Mouse (Mus musculus): Measurements from ENCODE around the gene Doc2a. TPM values are rescaled to one million over a fixed set of nuclear protein-coding genes. Genes with fewer than 3 reads are reported as not detected.

The Doc2a gene
- polyA plus RNA-seq (2014; fragmentation: Nextera tagmentation; extraction: Ambion mirVana) = 0.33 and 0.80 TPM in 2 replicates

- no peaks in the 10 kb centered on the region for H3K4me1 ChIP-seq (ENCODE audit: insufficient read depth)
- H3K4me3 ChIP-seq (ENCODE audit: low read depth, low read length) = peak within 1 kb of the TSS; percentile 52
- H3K36me3 ChIP-seq (ENCODE audit: insufficient read depth) = peaks cover 5% of the 10 kb centered on the region
- no peak for TF ChIP-seq CTCF (IDR thresholded peaks at IDR 0.05; ENCODE audit: low read depth)
- H3K27me3 ChIP-seq (ENCODE audit: insufficient read depth, low read length) = peaks cover 32% of the 10 kb centered on the region
- WGBS = 15% methylated on average over 4 of the region's 4 CpGs
- ATAC-seq (ENCODE audit: insufficient read depth) = peak; percentile 9; the same call in 1 of the 2 replicates
- H3K27ac ChIP-seq (ENCODE audit: low read depth) = no peak within 1 kb of the TSS
- H3K4me2 ChIP-seq = peak within 1 kb of the TSS; percentile 96
- peak within 1 kb of the TSS; percentile 57 for H3K9ac ChIP-seq
- H3K9me3 ChIP-seq (ENCODE audit: low read depth, low read length) = no peaks in the 10 kb centered on the region
- DNase-seq = no peak
Measured at GRCm38 (mm10) chr7:126847116-126847420, at the start of gene Doc2a. Gene Doc2a, plus strand, starts transcription at chr7:126847416.

GRCm38 (mm10) chr7:126798127-126799049 is 48.8 kb upstream of the Doc2a start:
- peaks cover 5% of the 10 kb centered on the region for H3K4me1 ChIP-seq (ENCODE audit: insufficient read depth)
- no peaks in the 10 kb centered on the region for H3K9me3 ChIP-seq (ENCODE audit: low read depth, low read length)
- H3K4me2 ChIP-seq = peak overlapping the region; percentile 95
- H3K9ac ChIP-seq = peak overlapping the region; percentile 92
- WGBS = under 1% methylated on average over 40 of the region's 40 CpGs
- DNase-seq = peak; percentile 48
- no peak for ATAC-seq (ENCODE audit: insufficient read depth)
- H3K27me3 ChIP-seq (ENCODE audit: insufficient read depth, low read length) = no peaks in the 10 kb centered on the region
- peak overlapping the region; percentile 98 for H3K27ac ChIP-seq (ENCODE audit: low read depth)
- no peak for TF ChIP-seq CTCF (IDR thresholded peaks at IDR 0.05; ENCODE audit: low read depth)
- peaks cover 39% of the 10 kb centered on the region for H3K36me3 ChIP-seq (ENCODE audit: insufficient read depth)
- H3K4me3 ChIP-seq (ENCODE audit: low read depth, low read length) = peak overlapping the region; percentile 89

- peak overlapping the region; percentile 92 for H3K9ac ChIP-seq
- H3K9me3 ChIP-seq (ENCODE audit: low read depth, low read length) = no peaks in the 10 kb centered on the region
- H3K4me2 ChIP-seq = peak overlapping the region; percentile 95
- no peak; the same call in 1 of the 2 replicates for TF ChIP-seq CTCF (IDR thresholded peaks at IDR 0.05; ENCODE audit: low read depth)
- WGBS = under 1% methylated on average over 35 of the region's 36 CpGs
- peak overlapping the region; percentile 89 for H3K4me3 ChIP-seq (ENCODE audit: low read depth, low read length)
- no peaks in the 10 kb centered on the region for H3K27me3 ChIP-seq (ENCODE audit: insufficient read depth, low read length)
- peak overlapping the region; percentile 98 for H3K27ac ChIP-seq (ENCODE audit: low read depth)
- ATAC-seq (ENCODE audit: insufficient read depth) (peak; percentile 96), DNase-seq (peak; percentile 99)
- peaks cover 5% of the 10 kb centered on the region for H3K4me1 ChIP-seq (ENCODE audit: insufficient read depth)
- H3K36me3 ChIP-seq (ENCODE audit: insufficient read depth) = peaks cover 45% of the 10 kb centered on the region
Measured at GRCm38 (mm10) chr7:126799050-126799467, 48.2 kb upstream of the Doc2a start.

GRCm38 (mm10) chr7:126799468-126800268 is 47.5 kb upstream of the Doc2a start:
- ATAC-seq (ENCODE audit: insufficient read depth) = peak; percentile 92
- Histone ChIP-seq H3K4me3 (ENCODE audit: low read depth, low read length) (peak overlapping the region; percentile 89), H3K9ac (peak overlapping the region; percentile 64), H3K27ac (ENCODE audit: low read depth) (peak overlapping the region; percentile 98), H3K36me3 (ENCODE audit: insufficient read depth) (peaks cover 44% of the 10 kb centered on the region), H3K4me1 (ENCODE audit: insufficient read depth) (peaks cover 5% of the 10 kb centered on the region), H3K4me2 (peak overlapping the region; percentile 95), H3K9me3 (ENCODE audit: low read depth, low read length) (no peaks in the 10 kb centered on the region), H3K27me3 (ENCODE audit: insufficient read depth, low read length) (no peaks in the 10 kb centered on the region)
- WGBS = under 1% methylated on average over 38 of the region's 38 CpGs
- DNase-seq = no peak
- peak; percentile 60 for TF ChIP-seq CTCF (IDR thresholded peaks at IDR 0.05; ENCODE audit: low read depth)

GRCm38 (mm10) chr7:126800269-126801056 is 46.8 kb upstream of the Doc2a start:
- Histone ChIP-seq H3K4me3 (ENCODE audit: low read depth, low read length) (peak overlapping the region; percentile 89), H3K36me3 (ENCODE audit: insufficient read depth) (peaks cover 36% of the 10 kb centered on the region), H3K27me3 (ENCODE audit: insufficient read depth, low read length) (no peaks in the 10 kb centered on the region), H3K9me3 (ENCODE audit: low read depth, low read length) (no peaks in the 10 kb centered on the region), H3K9ac (peak overlapping the region; percentile 64), H3K27ac (ENCODE audit: low read depth) (peak overlapping the region; percentile 98), H3K4me1 (ENCODE audit: insufficient read depth) (peaks cover 5% of the 10 kb centered on the region), H3K4me2 (peak overlapping the region; percentile 95)
- WGBS = 47% methylated on average over 5 of the region's 5 CpGs
- no peak for TF ChIP-seq CTCF (IDR thresholded peaks at IDR 0.05; ENCODE audit: low read depth)
- ATAC-seq (ENCODE audit: insufficient read depth) (no peak), DNase-seq (no peak)

GRCm38 (mm10) chr7:126801057-126801422 is 46.2 kb upstream of the Doc2a start:
- no peak overlapping the region for H3K9ac ChIP-seq
- H3K27ac ChIP-seq (ENCODE audit: low read depth) = no peak overlapping the region
- H3K9me3 ChIP-seq (ENCODE audit: low read depth, low read length) = no peaks in the 10 kb centered on the region
- peaks cover 5% of the 10 kb centered on the region for H3K4me1 ChIP-seq (ENCODE audit: insufficient read depth)
- H3K27me3 ChIP-seq (ENCODE audit: insufficient read depth, low read length) = no peaks in the 10 kb centered on the region
- H3K36me3 ChIP-seq (ENCODE audit: insufficient read depth) = peaks cover 30% of the 10 kb centered on the region
- 91% methylated on average over 16 of the region's 16 CpGs for WGBS
- H3K4me3 ChIP-seq (ENCODE audit: low read depth, low read length) = no peak overlapping the region
- DNase-seq (no peak), ATAC-seq (ENCODE audit: insufficient read depth) (no peak)
- TF ChIP-seq CTCF (IDR thresholded peaks at IDR 0.05; ENCODE audit: low read depth) = no peak
- H3K4me2 ChIP-seq = no peak overlapping the region

All from lung, embryonic 14.5 days (tissue).